Mouse (Mus musculus) kidney, adult 8-10 months (tissue): ENCODE data around the gene Gm13271.
"Not testable (repeated sequence)": the region's sequence is repeated elsewhere in the genome, so short reads cannot be mapped to it uniquely, and the experiment has no call there.

Source experiments
- DNase-seq, 2 experiments: peaks; one replicate each; pipeline ENCODE4 v3.0.0; 2022

Gene Gm13271

GRCm38 (mm10) chr4:88761776-88762175, 7.1 kb downstream of the Gm13271 start:
- DNase-seq, result peak; percentile 57 to 63

DNA sequence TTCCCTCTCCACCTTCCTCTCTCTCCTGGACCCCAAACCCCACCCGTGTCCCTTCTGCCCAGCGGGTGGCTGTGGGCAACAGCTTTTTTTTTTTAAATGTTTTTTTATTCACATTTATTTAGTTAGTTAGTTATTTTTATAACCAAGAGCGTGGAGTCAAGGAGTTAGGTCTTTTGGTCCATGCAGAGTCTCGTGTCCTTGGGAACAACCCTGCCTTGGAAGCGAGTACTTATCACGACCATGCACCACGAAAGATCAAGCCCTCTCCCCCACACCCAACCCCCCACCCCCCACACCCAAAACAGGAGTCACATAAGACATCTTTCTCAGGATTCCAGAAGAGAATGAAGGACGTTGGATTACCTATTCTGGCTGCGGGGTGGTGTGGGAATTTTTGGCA, 7.7 kb downstream of the Gm13271 start:
- not testable (repeated sequence) for DNase-seq

DNA sequence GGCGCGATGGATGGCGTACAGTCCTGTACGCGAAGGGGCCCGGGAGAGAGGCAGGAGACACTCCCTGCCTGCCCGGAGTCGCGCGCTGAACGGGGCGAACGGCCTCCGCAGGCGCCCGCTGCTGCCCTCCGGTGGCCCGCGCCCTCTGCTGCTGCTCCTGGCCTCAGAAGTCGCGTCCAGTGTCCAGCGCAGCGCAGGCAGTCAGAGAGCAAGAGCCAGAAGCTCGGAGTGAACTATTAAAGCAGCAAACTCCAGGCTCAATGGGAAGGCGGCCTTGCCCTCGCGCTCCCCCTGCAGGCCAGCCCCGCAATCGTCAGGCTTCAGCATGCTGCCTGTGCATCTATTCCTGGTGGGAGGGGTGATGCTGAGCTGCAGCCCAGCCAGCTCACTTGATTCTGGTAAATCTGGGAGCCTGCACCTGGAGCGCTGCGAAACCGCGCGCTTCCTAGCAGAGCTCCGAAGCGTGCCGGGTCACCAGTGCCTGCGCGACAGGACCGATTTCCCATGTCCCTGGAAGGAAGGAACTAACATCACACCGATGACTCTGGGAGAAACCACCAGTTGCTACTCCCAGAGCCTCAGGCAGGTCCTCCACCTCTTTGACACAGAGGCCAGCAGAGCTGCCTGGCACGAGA, 8.8 kb downstream of the Gm13271 start:
- peak; percentile 70 to 79 for DNase-seq

DNA sequence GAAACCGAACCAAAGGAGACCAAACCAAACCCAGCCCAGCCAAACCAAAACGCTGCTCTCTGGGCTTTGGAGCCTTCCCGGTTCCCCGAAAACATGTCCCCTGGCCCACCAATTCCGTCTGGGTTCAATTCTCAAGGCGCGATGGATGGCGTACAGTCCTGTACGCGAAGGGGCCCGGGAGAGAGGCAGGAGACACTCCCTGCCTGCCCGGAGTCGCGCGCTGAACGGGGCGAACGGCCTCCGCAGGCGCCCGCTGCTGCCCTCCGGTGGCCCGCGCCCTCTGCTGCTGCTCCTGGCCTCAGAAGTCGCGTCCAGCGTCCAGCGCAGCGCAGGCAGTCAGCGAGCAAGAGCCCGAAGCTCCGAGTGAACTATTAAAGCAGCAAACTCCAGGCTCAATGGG, 18.9 kb downstream of the Gm13271 start, which contains the start of gene Gm13290:
Gm13290 (plus strand) TSS at position 301 of the 400 bp plus-strand sequence.
- DNase-seq, result not testable (repeated sequence)

DNA sequence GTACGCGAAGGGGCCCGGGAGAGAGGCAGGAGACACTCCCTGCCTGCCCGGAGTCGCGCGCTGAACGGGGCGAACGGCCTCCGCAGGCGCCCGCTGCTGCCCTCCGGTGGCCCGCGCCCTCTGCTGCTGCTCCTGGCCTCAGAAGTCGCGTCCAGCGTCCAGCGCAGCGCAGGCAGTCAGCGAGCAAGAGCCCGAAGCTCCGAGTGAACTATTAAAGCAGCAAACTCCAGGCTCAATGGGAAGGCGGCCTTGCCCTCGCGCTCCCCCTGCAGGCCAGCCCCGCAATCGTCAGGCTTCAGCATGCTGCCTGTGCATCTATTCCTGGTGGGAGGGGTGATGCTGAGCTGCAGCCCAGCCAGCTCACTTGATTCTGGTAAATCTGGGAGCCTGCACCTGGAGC, 22.0 kb downstream of the Gm13271 start, which contains the start of gene Gm13289:
Gm13289 (plus strand) TSS at position 301 of the 400 bp plus-strand sequence.
- not testable (repeated sequence) for DNase-seq

- not testable (repeated sequence) for DNase-seq
Observed at GRCm38 (mm10) chr4:88779550-88779949, 24.9 kb downstream of the Gm13271 start, which contains the start of gene Gm13272. Gene Gm13272 (plus strand): TSS chr4:88779850.

DNA sequence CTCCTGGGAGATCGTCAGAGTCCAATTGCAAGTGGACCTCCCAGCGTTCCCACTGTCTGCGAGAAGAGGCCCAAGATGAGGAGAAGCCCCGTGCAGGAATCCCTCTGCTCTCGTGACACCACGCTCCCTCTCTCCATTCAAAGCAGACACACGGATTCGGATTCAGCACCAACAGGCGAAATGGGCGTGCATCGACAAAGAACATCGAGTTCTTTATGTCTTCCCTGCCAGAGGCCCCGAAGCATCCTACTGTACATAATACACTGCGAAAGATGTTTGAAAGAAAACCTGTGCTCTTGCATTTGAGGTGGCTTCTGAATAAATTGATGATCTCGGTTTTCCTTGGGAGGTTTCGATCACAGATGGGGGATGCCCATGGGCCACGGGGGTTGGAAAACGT, 25.7 kb downstream of the Gm13271 start:
- DNase-seq, result not testable (repeated sequence)

DNA sequence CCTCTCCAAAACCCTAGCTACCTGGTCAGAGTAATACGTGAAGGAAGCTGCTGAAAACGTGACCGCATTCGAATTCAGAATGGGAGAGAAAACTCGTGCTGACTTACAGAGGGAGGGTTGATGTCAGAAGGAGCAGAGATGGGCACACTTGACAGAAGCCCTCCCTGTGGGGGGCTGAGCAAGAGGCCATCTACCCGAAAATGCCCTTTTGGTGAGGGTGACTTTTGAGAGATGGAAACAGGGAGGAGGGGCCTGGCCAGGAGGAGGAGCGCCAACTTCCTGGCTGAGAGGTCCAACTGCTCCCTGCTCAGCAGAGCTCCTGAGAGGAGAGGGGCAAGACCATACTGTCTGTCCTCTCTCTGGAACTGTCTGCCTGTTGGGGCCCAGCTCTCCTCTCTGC, 27.2 kb downstream of the Gm13271 start, which contains the start of gene Ifnz:
Ifnz (plus strand) TSS at position 301 of the 400 bp plus-strand sequence.
- DNase-seq, result not testable (repeated sequence)

- DNase-seq, result not testable (repeated sequence)
Observed at GRCm38 (mm10) chr4:88782335-88782734, 27.7 kb downstream of the Gm13271 start.

GRCm38 (mm10) chr4:88785409-88785808, 30.7 kb downstream of the Gm13271 start, which contains the start of gene Gm13276:
Gene Gm13276 (plus strand): TSS chr4:88785709.
- not testable (repeated sequence) for DNase-seq

- DNase-seq, result peak; percentile 71 to 76
Observed at GRCm38 (mm10) chr4:88788402-88788801, 33.7 kb downstream of the Gm13271 start, which contains the start of gene Gm13277. Gene Gm13277 (plus strand): TSS chr4:88788632.

- DNase-seq, result not testable (repeated sequence)
Observed at GRCm38 (mm10) chr4:88791250-88791649, 36.6 kb downstream of the Gm13271 start, which contains the start of gene Gm13278. Gene Gm13278 (plus strand): TSS chr4:88791550.

DNA sequence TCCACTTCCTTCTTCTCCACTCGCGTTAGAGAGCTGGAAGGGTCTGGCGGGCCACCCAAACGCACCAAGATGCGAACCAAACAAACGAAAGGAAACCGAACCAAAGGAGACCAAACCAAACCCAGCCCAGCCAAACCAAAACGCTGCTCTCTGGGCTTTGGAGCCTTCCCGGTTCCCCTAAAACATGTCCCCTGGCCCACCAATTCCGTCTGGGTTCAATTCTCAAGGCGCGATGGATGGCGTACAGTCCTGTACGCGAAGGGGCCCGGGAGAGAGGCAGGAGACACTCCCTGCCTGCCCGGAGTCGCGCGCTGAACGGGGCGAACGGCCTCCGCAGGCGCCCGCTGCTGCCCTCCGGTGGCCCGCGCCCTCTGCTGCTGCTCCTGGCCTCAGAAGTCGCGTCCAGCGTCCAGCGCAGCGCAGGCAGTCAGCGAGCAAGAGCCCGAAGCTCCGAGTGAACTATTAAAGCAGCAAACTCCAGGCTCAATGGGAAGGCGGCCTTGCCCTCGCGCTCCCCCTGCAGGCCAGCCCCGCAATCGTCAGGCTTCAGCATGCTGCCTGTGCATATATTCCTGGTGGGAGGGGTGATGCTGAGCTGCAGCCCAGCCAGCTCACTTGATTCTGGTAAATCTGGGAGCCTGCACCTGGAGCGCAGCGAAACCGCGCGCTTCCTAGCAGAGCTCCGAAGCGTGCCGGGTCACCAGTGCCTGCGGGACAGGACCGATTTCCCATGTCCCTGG, 39.4 kb downstream of the Gm13271 start, which contains the start of gene Gm13275:
Gm13275 (plus strand) TSS at position 552 of the 740 bp plus-strand sequence.
- peak; percentile 67 to 74 for DNase-seq

- DNase-seq, result not testable (repeated sequence)
Observed at GRCm38 (mm10) chr4:88797097-88797496, 42.4 kb downstream of the Gm13271 start, which contains the start of gene Gm13279. Gene Gm13279 (plus strand): TSS chr4:88797397.

GRCm38 (mm10) chr4:88799365-88799764, 44.7 kb downstream of the Gm13271 start, which contains the start of gene Gm13285:
Gene Gm13285 (plus strand): TSS chr4:88799665.
- not testable (repeated sequence) for DNase-seq

DNA sequence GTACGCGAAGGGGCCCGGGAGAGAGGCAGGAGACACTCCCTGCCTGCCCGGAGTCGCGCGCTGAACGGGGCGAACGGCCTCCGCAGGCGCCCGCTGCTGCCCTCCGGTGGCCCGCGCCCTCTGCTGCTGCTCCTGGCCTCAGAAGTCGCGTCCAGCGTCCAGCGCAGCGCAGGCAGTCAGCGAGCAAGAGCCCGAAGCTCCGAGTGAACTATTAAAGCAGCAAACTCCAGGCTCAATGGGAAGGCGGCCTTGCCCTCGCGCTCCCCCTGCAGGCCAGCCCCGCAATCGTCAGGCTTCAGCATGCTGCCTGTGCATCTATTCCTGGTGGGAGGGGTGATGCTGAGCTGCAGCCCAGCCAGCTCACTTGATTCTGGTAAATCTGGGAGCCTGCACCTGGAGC, 48.3 kb downstream of the Gm13271 start, which contains the start of gene Gm13287:
Gm13287 (plus strand) TSS at position 301 of the 400 bp plus-strand sequence.
- not testable (repeated sequence) for DNase-seq
